Comparison of ENCODE assay signal across 16 mouse cellular contexts in genomic region chr2:8115891-8116290, GRCm38 (mm10).
"Had no signal": no experiment of that assay in that cellular context is flagged by ENCODE, and none has a peak within 500 bp of the region (broad histone marks: within the 10 kb centered on the region; RNA-seq: fewer than 3 reads in every experiment).

No protein-coding gene starts in this region.

- ATAC-seq: intestine, postnatal 0 days; midbrain, embryonic 15.5 days had no signal

- H3K9me3 ChIP-seq: midbrain, embryonic 12.5 days; midbrain, embryonic 15.5 days; neural tube, embryonic 13.5 days; stomach, embryonic 15.5 days had no signal

- H3K9ac ChIP-seq: liver, embryonic 13.5 days; midbrain, embryonic 12.5 days; midbrain, embryonic 15.5 days; neural tube, embryonic 13.5 days; stomach, embryonic 15.5 days had no signal

- H3K4me1 ChIP-seq: liver, embryonic 13.5 days; midbrain, embryonic 15.5 days; neural tube, embryonic 13.5 days; stomach, embryonic 15.5 days had no signal

- DNase-seq: kidney, adult 9 months; kidney, postnatal 4 days; liver, embryonic 13.5 days; lung, adult 2 months; lung, postnatal 14 days; lung, postnatal 4 days; retina, postnatal 1 day; right cerebral cortex, postnatal 25 days; spleen, adult 18-20 months; thymus, postnatal 25 days had no signal

- H3K36me3 ChIP-seq: liver, embryonic 13.5 days; midbrain, embryonic 12.5 days; midbrain, embryonic 15.5 days; neural tube, embryonic 13.5 days; stomach, embryonic 15.5 days had no signal

- H3K4me3 ChIP-seq: liver, embryonic 13.5 days; midbrain, embryonic 12.5 days; midbrain, embryonic 15.5 days; myocyte; neural tube, embryonic 13.5 days; stomach, embryonic 15.5 days had no signal

- H3K4me2 ChIP-seq: liver, embryonic 13.5 days; midbrain, embryonic 12.5 days; midbrain, embryonic 15.5 days; neural tube, embryonic 13.5 days; stomach, embryonic 15.5 days had no signal

- H3K27ac ChIP-seq: liver, embryonic 13.5 days; midbrain, embryonic 12.5 days; midbrain, embryonic 15.5 days; neural tube, embryonic 13.5 days; stomach, embryonic 15.5 days had no signal

- H3K27me3 ChIP-seq: liver, embryonic 13.5 days; midbrain, embryonic 12.5 days; midbrain, embryonic 15.5 days; neural tube, embryonic 13.5 days; stomach, embryonic 15.5 days had no signal
